In the genomic region with DNA sequence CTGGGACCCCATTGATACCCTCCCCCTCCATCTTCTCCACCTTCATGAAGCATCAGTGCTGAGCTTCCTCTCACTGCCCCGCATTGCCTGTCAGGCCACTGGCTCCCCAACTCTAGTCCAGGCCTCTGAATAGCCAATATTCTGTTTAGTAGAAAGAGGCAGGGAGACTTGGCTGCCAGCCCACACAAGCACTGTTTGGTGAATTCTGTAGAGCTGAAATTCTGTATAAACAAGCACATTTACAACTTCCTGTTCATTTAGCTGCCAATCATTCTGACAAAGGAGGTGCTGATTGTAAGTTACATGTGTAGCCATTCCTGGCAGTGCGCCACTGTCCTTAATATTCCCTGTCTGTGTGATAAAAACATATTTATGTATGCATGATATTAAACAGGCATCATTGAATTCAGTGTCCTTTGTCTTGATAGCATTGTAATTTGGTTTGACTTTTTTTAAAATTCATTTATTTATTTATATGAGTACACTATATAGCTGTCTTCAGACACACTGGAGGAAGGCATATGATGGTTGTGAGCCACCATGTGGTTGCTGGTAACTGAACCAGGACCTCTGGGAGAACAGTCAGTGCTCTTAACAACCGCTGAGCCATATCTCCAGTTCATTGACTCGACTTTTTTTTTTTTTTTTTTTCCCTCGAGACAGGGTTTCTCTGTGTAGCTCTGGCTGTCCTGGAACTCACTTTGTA, we compare ENCODE assay signal across 8 mouse cellular contexts. TPM values are rescaled to one million over a fixed set of nuclear protein-coding genes. Genes with fewer than 3 reads are reported as not detected.
DNase-seq lines count a peak whose midpoint lies in the region; ATAC-seq and TF ChIP-seq lines count a peak whose summit lies in the region.

No protein-coding gene starts in this region.

- no peak for TF ChIP-seq CTCF in spleen, adult 2 months (IDR thresholded peaks at IDR 0.05; ENCODE audit: extremely low read depth, insufficient read depth, insufficient read length, insufficient replicate concordance)
- TF ChIP-seq CTCF in kidney, postnatal 0 days (IDR thresholded peaks at IDR 0.05; ENCODE audit: low read depth), result no peak
- no peak for TF ChIP-seq CTCF in lung, postnatal 0 days (IDR thresholded peaks at IDR 0.05)

- no peaks in the 10 kb centered on the region for H3K9me3 ChIP-seq in kidney, postnatal 0 days (replicated peaks; ENCODE audit: low read length)
- H3K9me3 ChIP-seq in lung, postnatal 0 days (ENCODE audit: low read length), result no peaks in the 10 kb centered on the region

- ATAC-seq in cerebellum, adult (ENCODE audit: insufficient number of reproducible peaks, low FRiP score, low TSS enrichment), result no peak
- no peak for ATAC-seq in kidney, postnatal 0 days (replicated peaks; ENCODE audit: low FRiP score, low read depth)
- ATAC-seq in lung, postnatal 0 days, result peak; percentile 16; the same call in 1 of the 2 replicates

- no peak overlapping the region for H3K4me2 ChIP-seq in kidney, postnatal 0 days (ENCODE audit: low read length)
- no peak overlapping the region for H3K4me2 ChIP-seq in lung, postnatal 0 days (replicated peaks; ENCODE audit: low read depth, low read length)

- no peak overlapping the region for H3K4me3 ChIP-seq in spleen, adult 2 months (ENCODE audit: extremely low read depth, insufficient read depth, insufficient read length)
- H3K4me3 ChIP-seq in kidney, postnatal 0 days (replicated peaks; ENCODE audit: low read depth, low read length), result no peak overlapping the region
- no peak overlapping the region for H3K4me3 ChIP-seq in lung, postnatal 0 days (ENCODE audit: low read depth, low read length)

- H3K36me3 ChIP-seq in spleen, adult 2 months (ENCODE audit: control insufficient read depth, insufficient read depth, low read length), result no peaks in the 10 kb centered on the region
- H3K36me3 ChIP-seq in kidney, postnatal 0 days (ENCODE audit: insufficient read depth, low read length), result no peaks in the 10 kb centered on the region
- no peaks in the 10 kb centered on the region for H3K36me3 ChIP-seq in lung, postnatal 0 days (ENCODE audit: insufficient read depth, low read length)

- H3K27ac ChIP-seq in spleen, adult 2 months (ENCODE audit: insufficient read depth, low read length), result peak overlapping the region; percentile 4; the same call in 1 of the 2 replicates
- peak overlapping the region; percentile 55; the same call in 1 of the 2 replicates for H3K27ac ChIP-seq in kidney, postnatal 0 days
- H3K27ac ChIP-seq in lung, postnatal 0 days (ENCODE audit: low read length), result 0 out of 2 replicates have a peak overlapping the region, but pooled peaks have one; percentile 10

- 34% methylated on average over 5 of the region's 5 CpGs for WGBS in spleen, adult 2 months
- WGBS in kidney, postnatal 0 days, result 29% methylated on average over 5 of the region's 5 CpGs
- WGBS in lung, postnatal 0 days, result 35% methylated on average over 5 of the region's 5 CpGs

- no peaks in the 10 kb centered on the region for H3K27me3 ChIP-seq in spleen, adult 2 months (ENCODE audit: control insufficient read depth, insufficient read depth, low read length)
- no peaks in the 10 kb centered on the region for H3K27me3 ChIP-seq in kidney, postnatal 0 days (ENCODE audit: insufficient read depth, low read length)
- H3K27me3 ChIP-seq in lung, postnatal 0 days (replicated peaks; ENCODE audit: insufficient read depth, low read length), result no peaks in the 10 kb centered on the region

- no peak overlapping the region for H3K9ac ChIP-seq in kidney, postnatal 0 days (ENCODE audit: low read depth, low read length)
- H3K9ac ChIP-seq in lung, postnatal 0 days (replicated peaks; ENCODE audit: low read depth), result no peak overlapping the region

- no peaks in the 10 kb centered on the region for H3K4me1 ChIP-seq in spleen, adult 2 months (ENCODE audit: control insufficient read depth, insufficient read depth, insufficient read length)
- H3K4me1 ChIP-seq in kidney, postnatal 0 days (replicated peaks; ENCODE audit: insufficient read depth, low read length), result peaks cover 18% of the 10 kb centered on the region; the same call in 1 of the 2 replicates
- peaks cover 9% of the 10 kb centered on the region; the same call in 1 of the 2 replicates for H3K4me1 ChIP-seq in lung, postnatal 0 days (ENCODE audit: insufficient read depth, low read depth, low read length)

- no peak for TF ChIP-seq POLR2A in spleen, adult 2 months (IDR thresholded peaks at IDR 0.05; ENCODE audit: low read depth, low read length)

- peak; percentile 44 to 48 for DNase-seq in cerebellum, adult 18-20 months
- no peak for DNase-seq in spleen, adult 2 months (ENCODE audit: low read depth in 1 of 2, low spot score in 2 of 2)
- no peak for DNase-seq in spleen, adult 12 weeks (ENCODE audit: low spot score)
- peak; percentile 88 for DNase-seq in kidney, postnatal 0 days (ENCODE audit: low spot score)
- peak; percentile 85 for DNase-seq in lung, postnatal 0 days (ENCODE audit: low spot score)
- DNase-seq in urinary bladder, postnatal 10 days (ENCODE audit: low spot score), result no peak
- no peak for DNase-seq in urinary bladder, adult 2 months (ENCODE audit: low spot score)

- peak; percentile 63 for TF ChIP-seq EP300 in lung, postnatal 0 days (IDR thresholded peaks at IDR 0.05)

RNA-seq across cellular contexts. Expression of a gene that starts 32.0 kb away (rescaled TPM):
- 6.1 TPM in 2 replicates for polyA plus RNA-seq in spleen, adult 2 months (2012; rRNA removed)
- polyA plus RNA-seq in kidney, postnatal 0 days (2015; fragmentation: Nextera tagmentation; extraction: Ambion mirVana), result 37.9 and 41.7 TPM in 2 replicates
- polyA plus RNA-seq in lung, postnatal 0 days (2015; fragmentation: Nextera tagmentation; extraction: Ambion mirVana), result 10.3 and 11.1 TPM in 2 replicates
- polyA plus RNA-seq in urinary bladder, adult 2 months (2012; rRNA removed), result 10.7 and 10.9 TPM in 2 replicates

Comparison
In these comparisons a context has a peak if more than half of its experiments do, and no peak if none do; other contexts are left out.
1. DNase-seq: peak in cerebellum, adult 18-20 months (2 of 2), kidney, postnatal 0 days (single experiment) and lung, postnatal 0 days (single experiment); none in spleen, adult 2 months (0 of 2), spleen, adult 12 weeks (single experiment), urinary bladder, postnatal 10 days (single experiment) and urinary bladder, adult 2 months (single experiment).
2. H3K27ac ChIP-seq: peak in every context shown above with its lines; median percentile 55 in kidney, postnatal 0 days; 10 in lung, postnatal 0 days; 4 in spleen, adult 2 months.